Mouse (Mus musculus) mesoderm, embryonic 11.5 days (tissue): ENCODE data around the gene Lcor.
A peak's percentile ranks its signal among the peaks of the same experiment; 100 is the strongest.

Source experiments
- DNase-seq: peaks from one replicate; pipeline ENCODE4 v3.0.0-alpha.2; 2012; ENCODE audit warnings: low read depth, low spot score

The Lcor gene

DNA sequence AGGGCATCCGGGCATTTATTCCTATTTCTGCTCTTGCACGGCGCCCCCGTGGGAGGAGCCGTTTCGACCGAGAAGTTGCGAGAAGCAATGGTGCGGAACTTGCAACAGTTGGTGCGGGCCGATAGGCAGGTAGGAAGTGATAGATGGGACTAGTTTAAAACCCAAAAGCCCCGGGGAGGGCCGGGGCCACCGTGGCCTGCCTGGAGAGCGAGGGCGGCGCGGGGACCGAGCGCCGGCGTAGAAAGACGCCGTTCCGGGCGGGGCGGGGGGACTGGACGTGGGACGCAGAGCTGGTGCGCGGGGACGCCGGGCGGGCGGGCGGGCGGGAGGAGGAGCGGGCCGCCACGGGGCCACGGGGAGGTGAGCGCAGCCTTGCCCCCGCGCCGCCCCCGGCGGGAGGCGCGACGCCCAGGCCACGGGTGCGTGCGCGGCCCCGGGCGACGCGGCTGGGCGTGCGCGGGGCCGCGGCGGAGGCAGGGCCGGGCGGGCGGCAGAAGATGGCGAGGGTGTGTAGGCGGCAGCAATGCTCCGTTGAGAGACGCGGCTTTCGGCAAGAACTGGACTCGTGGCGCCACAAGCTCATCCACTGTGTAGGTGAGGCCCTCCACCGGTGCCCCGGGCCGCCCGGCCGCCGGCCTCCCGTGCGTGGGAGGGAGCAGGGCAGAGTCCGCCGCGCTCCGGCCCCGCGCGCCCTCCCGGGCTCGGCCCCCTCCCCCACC lies at the start of gene Lcor:
Gene Lcor (plus strand): TSS at position 448 of the 719 bp plus-strand sequence.
- peak; percentile 76 for DNase-seq

DNA sequence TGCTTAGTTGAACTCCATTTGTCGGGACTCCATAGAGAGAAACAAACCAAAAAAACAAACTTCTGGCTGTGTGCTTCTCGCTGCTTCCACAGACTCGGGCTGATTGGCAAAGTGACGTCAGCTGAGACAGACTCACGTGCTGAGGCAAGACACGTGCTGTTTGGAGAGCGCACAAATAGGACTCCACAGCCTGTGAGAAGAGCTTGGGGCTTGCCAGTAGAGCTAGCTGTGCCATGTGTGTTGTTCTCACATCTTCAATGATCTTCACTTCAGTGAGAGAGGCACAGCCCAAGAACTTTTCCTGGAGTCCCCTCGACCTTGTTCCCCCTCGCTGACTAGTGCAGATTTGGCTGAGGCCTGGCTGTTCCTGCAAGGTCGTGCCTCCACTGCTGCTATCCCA lies 47.1 kb upstream of the Lcor start:
- no peak for DNase-seq

DNA sequence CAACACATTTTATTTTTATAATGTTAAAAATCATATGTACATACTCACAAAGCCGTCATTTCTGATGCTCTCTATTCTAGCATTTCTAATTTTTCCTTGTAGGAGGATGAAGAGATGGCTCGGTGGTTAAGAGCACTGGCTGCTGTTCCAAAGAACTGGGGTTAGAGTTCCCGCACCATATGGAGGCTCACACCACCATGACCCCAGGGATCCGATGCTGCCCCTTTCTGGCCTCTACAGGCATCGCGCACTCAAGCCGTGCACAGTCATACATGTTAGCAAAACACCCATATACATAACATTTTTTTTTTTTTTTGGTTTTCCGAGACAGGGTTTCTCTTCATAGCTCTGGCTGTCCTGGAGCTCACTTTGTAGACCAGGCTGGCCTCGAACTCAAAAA lies 46.0 kb upstream of the Lcor start:
- DNase-seq, result no peak

DNA sequence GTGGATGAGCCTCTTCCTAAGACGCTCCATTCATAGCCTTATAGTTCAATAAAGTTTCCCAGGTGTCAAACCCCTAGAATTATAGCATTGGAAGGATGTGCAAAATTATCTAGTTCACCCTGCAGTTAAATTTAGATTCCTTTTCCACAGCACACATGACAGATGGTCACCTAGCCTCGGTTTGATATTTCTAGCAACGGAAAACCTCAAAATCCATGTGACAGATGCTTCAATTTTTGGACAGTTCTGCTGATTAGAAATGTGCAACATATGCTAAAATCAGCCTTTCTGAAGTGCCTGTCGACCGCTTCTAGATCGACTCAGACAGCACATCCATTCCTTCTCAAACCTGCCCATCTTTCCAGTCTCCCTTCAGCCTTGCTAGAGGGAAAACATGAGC lies 43.5 kb upstream of the Lcor start:
- DNase-seq, result no peak

DNA sequence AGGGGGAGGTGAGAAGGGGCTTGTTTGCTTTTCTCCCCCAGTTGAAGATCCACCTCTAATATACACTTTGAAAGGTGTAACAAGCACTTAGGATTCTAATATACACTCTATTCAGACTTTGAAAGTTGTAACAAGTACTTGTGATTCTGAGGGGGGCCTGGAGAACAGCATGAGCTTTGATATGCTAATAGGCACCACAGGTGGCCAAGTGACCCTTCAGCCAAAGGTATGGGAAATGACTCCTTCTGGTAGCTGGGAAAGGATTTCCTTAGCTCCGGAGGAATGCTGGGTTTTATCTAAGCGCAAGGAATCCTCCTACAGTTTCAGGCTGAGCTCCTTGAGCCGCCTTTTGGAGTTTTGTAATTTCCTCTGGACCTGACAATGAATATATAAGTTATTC lies 41.0 kb upstream of the Lcor start:
- DNase-seq, result no peak

DNA sequence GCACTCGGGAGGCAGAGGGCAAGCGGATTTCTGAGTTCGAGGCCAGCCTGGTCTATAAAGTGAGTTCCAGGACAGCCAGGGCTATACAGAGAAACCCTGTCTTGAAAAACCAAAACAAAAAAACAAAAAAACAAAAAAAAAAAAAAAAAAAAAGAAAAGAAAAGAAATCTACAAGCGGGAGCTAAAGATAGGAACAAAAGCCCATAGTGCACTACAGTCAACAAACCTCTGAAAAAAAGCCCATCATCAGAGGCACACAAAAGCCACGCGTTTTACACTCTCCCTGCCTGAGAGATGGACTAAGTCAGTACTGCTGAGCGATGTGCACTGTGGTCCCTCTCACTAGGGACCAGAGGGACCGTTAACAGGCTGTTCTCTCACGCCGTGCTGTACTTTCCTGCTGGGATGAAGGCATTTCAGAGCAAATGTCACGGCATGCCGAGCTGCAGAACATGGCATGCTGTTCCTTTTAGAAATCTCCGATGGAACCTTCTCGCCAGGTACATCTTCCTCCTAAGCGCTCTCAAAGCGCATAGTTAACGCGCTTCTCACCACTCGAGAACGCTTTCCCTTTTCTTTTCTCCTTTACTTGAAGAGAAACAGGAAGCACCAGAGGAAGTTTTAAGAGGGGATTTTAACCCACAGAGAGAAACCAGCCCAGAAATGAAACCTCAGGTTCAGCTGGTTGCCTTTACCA lies 40.4 kb upstream of the Lcor start:
- DNase-seq, result no peak

DNA sequence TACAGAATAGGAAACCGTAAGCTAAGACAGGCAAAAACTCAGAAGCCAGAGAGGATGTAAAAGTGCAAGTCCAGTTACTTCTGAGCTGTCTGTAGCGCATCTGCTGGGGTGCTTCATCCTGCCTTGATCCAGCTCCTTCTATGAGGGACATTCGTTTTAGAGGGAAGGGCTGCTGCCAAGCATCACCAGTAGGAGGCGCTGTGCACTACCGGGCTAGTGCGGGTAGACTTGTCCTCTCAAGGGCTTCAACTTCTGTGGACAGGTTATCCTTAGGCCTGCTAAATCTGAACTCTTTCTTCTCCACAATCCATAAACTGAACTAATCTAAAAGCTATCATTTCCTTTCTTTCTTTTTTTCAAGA lies 39.8 kb upstream of the Lcor start:
- DNase-seq, result peak; percentile 66

DNA sequence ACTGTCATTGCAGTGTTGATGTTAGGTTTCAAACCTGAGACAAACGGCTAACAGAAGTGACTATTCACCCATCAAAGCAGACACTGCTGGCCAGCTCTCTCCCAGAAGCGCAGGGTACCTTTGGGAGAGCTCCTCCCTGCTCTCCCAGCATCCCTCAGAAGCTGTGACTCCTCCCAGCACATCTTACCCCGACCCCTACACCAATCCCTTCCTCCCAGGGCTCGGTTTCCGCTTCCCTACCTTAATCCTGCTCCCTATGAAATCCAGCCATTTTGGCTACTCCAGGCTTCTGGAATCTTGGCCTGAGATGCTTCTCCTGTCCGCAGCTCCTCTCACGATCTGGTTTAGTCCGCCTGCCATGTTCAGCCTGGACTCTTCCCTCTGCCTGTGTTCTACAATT lies 37.9 kb upstream of the Lcor start:
- no peak for DNase-seq

DNA sequence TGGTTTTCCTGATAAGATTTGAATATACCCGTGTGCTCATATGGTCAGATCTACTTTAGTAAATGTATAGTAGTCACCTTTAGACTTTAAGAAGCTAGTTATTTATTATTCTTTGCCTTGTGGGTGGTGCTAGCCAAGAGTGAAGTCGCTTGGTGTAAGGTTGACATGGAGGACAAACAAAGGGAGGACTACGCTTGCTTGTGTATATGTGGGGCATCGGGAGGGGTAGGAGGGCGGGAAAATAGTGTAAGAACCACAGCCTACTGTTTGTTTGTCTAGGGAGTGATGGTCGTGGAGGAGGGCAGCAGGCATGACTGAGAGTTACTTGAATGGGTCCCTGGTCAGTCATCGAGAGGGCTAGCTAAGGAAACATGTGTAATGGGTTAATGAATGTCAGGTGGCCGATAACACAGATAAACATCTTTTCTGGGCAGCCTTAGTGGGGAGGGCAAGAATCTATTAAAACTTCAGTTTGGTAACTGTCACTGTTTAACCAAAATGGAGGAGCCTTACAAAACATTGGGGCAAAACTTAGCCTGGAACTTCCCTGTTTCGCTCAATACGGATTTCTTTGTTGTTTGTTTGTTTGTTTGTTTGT lies 37.3 kb upstream of the Lcor start:
- no peak for DNase-seq

DNA sequence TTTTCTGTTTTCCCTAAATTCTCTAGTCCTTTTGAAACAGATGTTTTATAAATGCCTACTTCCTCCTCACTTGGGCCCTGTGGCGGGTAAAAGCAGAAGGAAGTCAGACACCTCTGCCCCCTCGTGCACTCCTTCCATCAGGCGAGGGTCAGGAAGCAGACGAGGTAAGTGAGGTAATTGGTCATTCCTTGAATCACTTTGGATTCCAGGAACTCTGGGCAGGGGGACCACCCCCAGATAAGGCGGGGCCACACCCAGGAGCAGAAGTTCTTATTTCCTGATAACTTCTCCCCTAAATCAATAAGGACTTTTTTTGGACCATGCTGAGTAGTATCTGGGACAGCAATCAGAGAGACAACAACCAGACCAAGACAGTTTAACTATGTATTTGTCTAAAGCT lies 36.7 kb upstream of the Lcor start:
- DNase-seq, result no peak

DNA sequence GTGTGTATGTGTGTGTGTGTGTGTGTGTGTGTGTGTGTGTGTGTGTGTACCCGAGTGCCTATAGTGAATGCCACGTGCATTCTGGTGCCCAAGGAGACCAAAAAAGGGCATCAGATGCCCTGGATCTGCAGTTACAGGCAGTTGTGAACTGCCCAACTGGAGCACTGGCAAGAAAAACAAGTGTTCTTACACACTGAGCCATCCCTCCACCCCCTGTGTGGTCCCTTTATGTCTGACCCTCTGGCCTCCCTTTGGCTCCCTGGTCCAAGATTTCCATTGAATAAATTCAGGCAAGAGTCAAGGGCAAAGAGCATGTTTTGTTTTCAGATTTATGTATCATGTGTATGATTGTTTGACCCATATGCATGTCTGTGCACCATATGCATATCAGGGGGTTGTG lies 35.3 kb upstream of the Lcor start:
- DNase-seq, result no peak

DNA sequence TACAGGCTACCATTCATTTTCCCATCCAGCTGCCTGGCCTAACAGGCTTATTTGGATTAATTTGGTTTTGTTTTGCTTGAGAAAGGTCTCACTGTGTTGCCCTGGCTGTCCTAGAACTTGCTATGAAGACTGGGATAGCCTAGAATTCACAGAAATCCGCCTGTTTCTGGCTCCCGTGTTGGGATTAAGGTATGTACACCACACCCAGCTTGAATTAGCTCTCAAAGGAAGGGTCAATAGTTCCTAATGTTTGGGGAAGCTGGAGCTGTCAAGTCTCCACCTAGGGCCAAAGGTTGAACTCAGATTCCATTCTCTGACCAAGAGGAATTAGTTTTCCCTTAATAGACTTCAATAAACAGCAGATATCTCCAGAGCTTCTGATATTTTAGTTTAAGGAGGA lies 34.7 kb upstream of the Lcor start:
- no peak for DNase-seq

DNA sequence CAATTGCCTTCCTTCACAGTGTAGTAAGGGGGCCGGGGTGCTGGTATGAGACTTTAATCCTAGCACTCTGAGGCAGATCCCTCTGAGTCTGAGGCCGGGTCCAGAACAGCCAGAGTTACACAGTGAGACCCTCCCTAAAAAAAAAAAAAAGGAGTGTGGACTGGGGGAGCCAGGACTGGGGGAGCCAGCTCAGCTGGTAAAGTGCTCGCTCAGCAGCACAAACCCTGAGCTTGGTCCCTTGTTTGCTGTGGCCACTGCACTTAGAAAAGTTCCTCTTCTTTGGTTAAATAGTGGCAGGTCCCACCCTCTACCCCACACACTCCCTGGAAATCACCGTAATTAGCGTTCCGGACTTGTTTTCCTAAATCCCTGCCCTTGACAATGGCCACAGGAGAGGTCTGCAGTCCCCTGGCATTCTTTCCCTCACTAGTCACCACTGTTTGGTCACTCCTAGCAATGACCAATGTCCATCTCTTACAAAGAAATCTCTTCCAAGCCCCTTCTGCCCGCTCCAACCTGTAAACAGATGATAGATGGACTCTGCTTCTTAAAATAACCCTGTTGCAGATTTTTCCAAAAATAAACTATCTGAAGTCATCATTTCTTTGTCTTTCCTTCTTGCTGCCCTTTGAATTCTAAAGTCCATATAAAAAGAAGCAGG lies 32.9 kb upstream of the Lcor start:
- DNase-seq, result no peak

DNA sequence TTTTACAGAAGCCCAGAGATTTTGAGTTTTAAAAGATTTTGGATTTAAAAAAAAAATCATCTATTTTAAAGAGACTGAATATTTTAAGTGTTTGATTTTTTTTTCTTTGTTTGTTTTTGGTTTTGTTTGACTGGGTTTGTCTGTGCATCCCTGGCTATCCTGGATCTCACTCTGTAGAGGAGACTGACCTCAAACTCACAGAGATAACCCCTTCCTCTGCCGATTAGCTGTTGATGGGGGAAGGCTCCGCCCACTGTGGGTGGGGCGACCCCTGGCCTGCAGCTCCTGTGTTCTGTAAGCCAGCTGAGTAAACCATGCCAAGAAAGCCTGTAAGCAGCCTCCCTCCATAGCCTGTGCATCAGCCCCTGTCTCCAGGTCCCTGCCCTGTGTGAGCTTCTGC lies 30.3 kb upstream of the Lcor start:
- DNase-seq, result no peak

DNA sequence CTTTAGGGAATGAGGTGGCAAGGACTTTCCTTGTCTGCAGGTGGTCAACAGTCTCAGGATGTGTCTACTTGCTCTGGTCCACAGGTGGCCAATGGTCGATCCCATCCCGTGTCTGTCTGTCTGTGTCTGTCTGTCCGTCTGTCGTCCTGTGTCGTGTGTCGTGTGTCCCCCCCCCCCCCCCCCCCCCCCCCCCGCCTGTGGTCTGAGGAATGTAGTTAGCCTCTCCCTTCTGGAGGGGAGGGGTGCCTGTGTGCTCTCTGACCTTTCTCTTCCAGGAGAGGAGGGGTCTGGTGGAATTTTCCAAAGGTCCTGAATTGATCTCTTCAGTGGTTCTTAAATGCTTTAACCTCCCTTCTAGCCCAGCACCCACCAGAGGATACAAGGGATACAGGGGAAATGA lies 27.8 kb upstream of the Lcor start:
- DNase-seq, result no peak

DNA sequence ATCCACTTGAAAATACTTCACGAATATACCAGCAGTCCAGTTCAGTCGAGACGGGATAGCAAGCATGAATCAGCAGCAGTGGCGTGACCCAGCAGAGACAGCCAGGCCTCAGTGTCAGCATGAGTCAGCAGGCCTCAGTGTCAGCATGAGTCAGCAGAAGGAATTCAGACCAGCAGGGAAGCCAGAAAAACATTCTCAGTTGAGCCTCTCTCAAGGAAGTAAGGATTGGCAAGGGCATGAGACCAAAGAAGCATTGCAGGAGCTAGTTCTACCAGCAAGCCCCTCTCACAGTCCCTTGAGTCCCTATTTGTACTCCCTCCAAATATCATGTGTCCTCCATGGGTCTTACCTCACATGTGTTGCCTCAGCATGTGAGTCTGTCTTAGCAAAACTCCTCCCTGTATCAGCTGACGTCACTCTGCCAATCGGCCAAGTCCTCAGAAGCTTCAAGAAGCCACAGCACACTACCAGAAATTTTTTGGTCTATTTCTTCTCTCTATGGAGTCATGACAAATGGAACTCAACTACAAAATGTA lies 27.3 kb upstream of the Lcor start:
- DNase-seq, result peak; percentile 44

DNA sequence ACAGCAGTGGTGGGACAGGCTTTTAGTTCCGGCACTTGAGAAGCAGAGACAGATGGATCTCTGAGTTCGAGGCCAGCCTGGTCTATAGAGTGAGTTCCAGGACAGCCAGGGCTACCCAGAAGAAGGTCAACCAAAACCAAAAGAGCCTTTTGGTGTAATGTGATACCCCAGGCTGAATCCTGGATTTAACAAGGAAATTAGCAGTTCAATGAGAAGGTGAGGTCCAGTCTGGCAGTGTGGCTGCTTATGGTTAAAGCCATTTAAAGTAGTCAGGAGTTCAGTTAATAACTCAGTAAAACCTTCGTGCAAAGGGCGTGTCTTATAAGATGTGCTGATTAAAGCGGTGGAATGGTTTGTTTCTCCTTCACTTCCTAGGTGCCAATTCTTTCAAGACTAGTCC lies 25.3 kb upstream of the Lcor start:
- no peak for DNase-seq

DNA sequence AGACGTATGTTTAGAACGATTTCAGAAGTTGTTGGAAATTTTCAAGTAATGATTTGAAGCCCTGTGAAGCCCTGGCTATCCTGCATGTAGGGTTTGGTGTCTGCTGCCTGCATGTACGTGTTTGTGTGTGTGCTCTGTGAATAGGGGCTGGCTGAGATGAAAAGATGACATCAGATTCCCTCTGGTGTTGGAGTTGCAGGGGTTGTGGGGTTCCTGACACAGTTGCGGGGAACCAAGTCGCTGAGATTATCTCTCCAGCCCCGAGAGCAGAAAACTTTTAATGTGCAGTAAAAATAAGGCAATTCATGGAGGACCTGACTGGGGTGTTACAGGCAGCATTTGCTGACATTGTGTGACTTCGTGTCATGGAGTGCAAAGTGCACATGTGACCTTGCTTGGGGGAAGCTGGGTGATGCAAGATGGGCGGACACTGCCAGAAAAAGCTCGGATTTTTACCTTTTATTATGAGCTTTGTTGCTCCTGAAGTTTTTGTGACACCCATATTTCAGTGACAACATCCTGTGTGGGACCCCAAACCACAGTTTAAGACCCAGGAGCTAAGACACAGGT lies 20.2 kb upstream of the Lcor start:
- no peak for DNase-seq

DNA sequence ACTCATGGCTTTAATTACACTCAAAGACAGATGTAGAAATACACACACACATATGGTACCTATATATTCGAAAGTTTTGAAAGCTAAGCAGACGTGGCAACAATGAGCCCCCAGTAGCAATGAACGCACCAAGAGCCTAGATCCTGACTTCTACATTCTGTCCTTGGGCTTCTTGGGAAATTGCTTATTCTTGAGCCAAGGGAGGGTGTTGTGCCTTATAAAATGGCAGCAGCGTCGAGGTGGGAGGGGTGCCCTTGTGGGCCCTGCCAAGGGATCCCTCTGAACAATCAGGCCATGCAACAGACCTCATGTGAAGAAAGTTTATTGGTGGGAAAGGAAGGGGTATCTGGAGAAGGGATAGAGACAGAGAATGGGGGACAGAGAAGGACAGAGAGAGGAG lies 18.6 kb upstream of the Lcor start:
- no peak for DNase-seq

DNA sequence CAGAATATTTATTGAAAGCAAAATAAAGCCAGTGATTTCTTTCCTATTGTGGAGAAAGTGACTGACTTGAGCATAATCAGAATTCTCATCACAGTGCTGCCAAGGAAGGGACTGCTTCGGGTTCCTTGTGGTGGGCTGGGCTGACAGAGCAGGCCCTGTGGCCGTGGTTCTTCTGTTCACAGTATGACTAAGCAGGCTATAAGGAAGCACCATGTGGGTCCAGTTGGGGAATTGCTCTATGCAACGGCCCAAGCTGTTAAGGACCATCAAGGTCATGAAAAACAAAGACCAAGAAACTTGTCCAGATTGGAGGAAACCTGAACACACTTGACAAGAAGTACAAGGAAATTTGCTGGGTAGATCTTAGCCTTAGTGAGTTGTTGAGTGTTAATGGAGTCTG lies 16.0 kb upstream of the Lcor start:
- no peak for DNase-seq

DNA sequence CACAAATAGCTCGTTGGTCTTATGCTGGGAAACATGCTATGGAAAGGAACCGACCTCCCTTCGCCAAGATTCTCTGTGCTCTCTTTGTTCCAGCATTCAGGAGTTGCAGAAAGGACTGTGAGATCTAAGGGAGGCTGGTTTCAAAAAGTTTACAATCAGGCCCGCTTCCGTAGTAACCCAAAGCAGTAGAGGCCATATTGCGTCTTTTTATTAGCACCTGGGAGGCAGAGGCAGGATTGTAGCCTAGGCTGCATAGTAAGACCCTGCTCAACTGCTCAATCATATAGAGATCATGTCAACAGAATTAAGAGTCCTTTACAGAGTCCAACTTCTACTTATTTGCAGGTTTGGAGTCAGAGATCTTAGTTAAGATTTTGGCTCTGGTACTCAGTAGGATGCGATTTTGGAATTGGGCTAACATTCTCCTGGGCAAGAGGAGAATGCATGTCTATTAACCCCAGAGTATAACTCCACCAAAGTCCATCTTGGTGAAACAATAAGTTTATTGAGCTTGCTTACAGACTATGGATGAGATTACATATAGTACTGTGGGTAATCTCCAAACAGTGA lies 8.8 kb upstream of the Lcor start:
- DNase-seq, result no peak

DNA sequence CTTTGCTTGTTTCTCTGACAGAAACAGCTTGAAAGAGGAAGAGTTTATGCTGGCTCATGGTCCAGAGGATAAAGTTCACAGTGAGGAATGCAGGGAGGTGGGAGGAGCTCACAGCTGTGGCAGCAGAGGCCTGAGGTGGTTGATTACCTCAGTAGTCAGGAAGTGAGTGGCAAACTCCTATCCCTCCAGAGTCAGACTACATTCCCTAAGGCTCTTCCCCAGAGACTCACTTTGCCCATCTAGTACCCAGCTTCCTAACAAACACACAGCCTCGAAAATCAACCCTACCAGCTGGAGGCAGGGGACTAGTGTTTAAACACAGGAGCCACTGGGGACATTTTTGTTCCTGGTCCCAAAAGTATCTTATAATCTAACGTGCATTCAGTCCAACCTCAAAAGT lies 7.5 kb upstream of the Lcor start:
- DNase-seq, result peak; percentile 18
